Comparison of ENCODE assay signal across 29 mouse cellular contexts in the genomic region with DNA sequence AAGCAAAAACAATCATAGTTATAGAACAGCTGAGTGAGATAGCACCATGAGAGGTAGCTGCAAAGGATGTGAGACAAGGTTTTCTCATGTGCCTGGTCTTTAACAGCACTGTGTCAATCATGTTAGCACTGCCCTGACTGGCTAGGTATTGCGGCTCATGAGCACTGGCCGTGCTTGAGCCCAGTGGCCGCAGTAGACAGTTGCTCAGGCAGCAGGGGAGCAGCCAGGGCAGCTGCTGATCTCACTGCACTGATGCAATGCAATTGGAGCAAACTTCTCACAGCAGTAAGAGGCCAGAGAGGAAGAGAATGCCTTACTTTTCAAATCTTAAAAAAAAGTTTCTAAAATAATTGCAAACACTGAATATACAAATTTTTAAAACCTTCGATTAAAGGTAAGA. TPM values are rescaled to one million over a fixed set of nuclear protein-coding genes. Genes with fewer than 3 reads are reported as not detected.
A peak's percentile ranks its signal among the peaks of the same experiment; 100 is the strongest.
DNase-seq lines count a peak whose midpoint lies in the region; ATAC-seq and TF ChIP-seq lines count a peak whose summit lies in the region.
"Had no signal": no experiment of that assay in that cellular context is flagged by ENCODE, and none has a peak within 500 bp of the region (broad histone marks: within the 10 kb centered on the region; RNA-seq: fewer than 3 reads in every experiment).

No protein-coding gene starts in this region.

- no peak for TF ChIP-seq CTCF in hindbrain, postnatal 0 days (IDR thresholded peaks at IDR 0.05; ENCODE audit: low read depth)
- TF ChIP-seq CTCF in olfactory bulb, adult 2 months (IDR thresholded peaks at IDR 0.05; ENCODE audit: insufficient read depth, low read depth, low read length) = no peak

- H3K27me3 ChIP-seq in hindbrain, embryonic 16.5 days (replicated peaks; ENCODE audit: control insufficient read depth, insufficient read depth, low read length) = no peaks in the 10 kb centered on the region
- no peaks in the 10 kb centered on the region for H3K27me3 ChIP-seq in hindbrain, postnatal 0 days (ENCODE audit: insufficient read depth, low read length)
- H3K27me3 ChIP-seq: CH12.LX; embryonic facial prominence, embryonic 13.5 days; forebrain, embryonic 13.5 days; heart, embryonic 13.5 days; intestine, embryonic 15.5 days; Patski had no signal

- H3K4me3 ChIP-seq in hindbrain, embryonic 16.5 days (ENCODE audit: low read length) = no peak overlapping the region
- H3K4me3 ChIP-seq in hindbrain, postnatal 0 days (ENCODE audit: low read length) = no peak overlapping the region
- no peak overlapping the region for H3K4me3 ChIP-seq in olfactory bulb, adult 2 months (ENCODE audit: insufficient read depth, low read depth, low read length)
- H3K4me3 ChIP-seq: embryonic facial prominence, embryonic 13.5 days; forebrain, embryonic 10.5 days; forebrain, embryonic 13.5 days; heart, adult 2 months; heart, embryonic 10.5 days; heart, embryonic 13.5 days; intestine, embryonic 15.5 days had no signal

- no peak overlapping the region for H3K27ac ChIP-seq in hindbrain, embryonic 16.5 days (ENCODE audit: low read depth, low read length)
- no peak overlapping the region for H3K27ac ChIP-seq in hindbrain, postnatal 0 days
- peak overlapping the region; percentile 72 for H3K27ac ChIP-seq in olfactory bulb, adult 2 months (ENCODE audit: insufficient read depth, low read depth, low read length)
- H3K27ac ChIP-seq: embryonic facial prominence, embryonic 13.5 days; forebrain, embryonic 10.5 days; forebrain, embryonic 13.5 days; heart, adult 2 months; heart, embryonic 10.5 days; hindbrain, embryonic 14.5 days; intestine, embryonic 15.5 days had no signal

- H3K4me1 ChIP-seq in hindbrain, embryonic 16.5 days (ENCODE audit: control insufficient read depth, insufficient read depth, low read depth, low read length) = peaks cover 15% of the 10 kb centered on the region
- peaks cover 9% of the 10 kb centered on the region; the same call in 1 of the 2 replicates for H3K4me1 ChIP-seq in hindbrain, postnatal 0 days (ENCODE audit: insufficient read depth, low read length)
- H3K4me1 ChIP-seq in olfactory bulb, adult 2 months (ENCODE audit: control insufficient read depth, insufficient read depth, low read length) = peaks cover 17% of the 10 kb centered on the region

- no peak for TF ChIP-seq POLR2A in olfactory bulb, adult 2 months (IDR thresholded peaks at IDR 0.05; ENCODE audit: insufficient read depth, low read depth, low read length)

- no peaks in the 10 kb centered on the region for H3K36me3 ChIP-seq in hindbrain, embryonic 16.5 days (ENCODE audit: control insufficient read depth, insufficient read depth, low read length)
- no peaks in the 10 kb centered on the region for H3K36me3 ChIP-seq in hindbrain, postnatal 0 days (ENCODE audit: insufficient read depth, low read length)
- H3K36me3 ChIP-seq: intestine, embryonic 15.5 days had no signal

- no peaks in the 10 kb centered on the region for H3K9me3 ChIP-seq in hindbrain, embryonic 16.5 days (ENCODE audit: control insufficient read depth, low read length)
- no peaks in the 10 kb centered on the region for H3K9me3 ChIP-seq in hindbrain, postnatal 0 days (ENCODE audit: low read length)
- H3K9me3 ChIP-seq: embryonic facial prominence, embryonic 13.5 days; forebrain, embryonic 10.5 days; forebrain, embryonic 13.5 days; G1E; heart, embryonic 10.5 days; heart, embryonic 13.5 days; intestine, embryonic 15.5 days had no signal

- WGBS in hindbrain, embryonic 16.5 days = 85% methylated on average over 4 of the region's 4 CpGs
- WGBS in hindbrain, postnatal 0 days = 65% methylated on average over 4 of the region's 4 CpGs
- WGBS in olfactory bulb, adult 2 months = 39% methylated on average over 4 of the region's 4 CpGs

- peak; percentile 37 to 41 for DNase-seq in cerebellum, postnatal 10 days
- DNase-seq in cerebellum, postnatal 4 days (ENCODE audit: low spot score in 2 of 2) = no peak
- no peak for DNase-seq in hindbrain, postnatal 0 days (ENCODE audit: low spot score)
- DNase-seq: adrenal gland, adult 2 months; adrenal gland, postnatal 14 days; B cell, adult 2 months; cerebellum, adult 11-12 months; cerebellum, adult 9-11 months; gastrocnemius, postnatal 10 days; gastrocnemius, postnatal 36 days; heart, adult 2 months; heart, postnatal 14 days; heart, postnatal 4 days; kidney, adult 11 months; kidney, adult 8-10 months had no signal

- no peak overlapping the region for H3K9ac ChIP-seq in hindbrain, embryonic 16.5 days (ENCODE audit: low read depth, low read length)
- H3K9ac ChIP-seq in hindbrain, postnatal 0 days (replicated peaks; ENCODE audit: low read length) = no peak overlapping the region
- H3K9ac ChIP-seq: embryonic facial prominence, embryonic 13.5 days; forebrain, embryonic 13.5 days; hindbrain, embryonic 14.5 days; intestine, embryonic 15.5 days had no signal

- 0 out of 2 replicates have a peak, but pooled peaks have one; percentile 35 for ATAC-seq in hindbrain, embryonic 16.5 days
- ATAC-seq in hindbrain, postnatal 0 days = no peak
- ATAC-seq in activated CD4-positive, CD25-positive, alpha-beta regulatory T cell, adult 4 months = no peak
- ATAC-seq: forebrain, embryonic 13.5 days; forebrain, embryonic 16.5 days; intestine, embryonic 15.5 days; Patski had no signal

- no peak overlapping the region for H3K4me2 ChIP-seq in hindbrain, embryonic 16.5 days (ENCODE audit: low read length)
- H3K4me2 ChIP-seq in hindbrain, postnatal 0 days (ENCODE audit: low read depth, low read length) = no peak overlapping the region
- H3K4me2 ChIP-seq: embryonic facial prominence, embryonic 13.5 days; forebrain, embryonic 13.5 days; heart, embryonic 13.5 days; hindbrain, embryonic 14.5 days; intestine, embryonic 15.5 days had no signal

RNA-seq across cellular contexts. Expression of a gene that starts 16.5 kb away (rescaled TPM):
- 23.6 and 25.8 TPM in 2 replicates for polyA plus RNA-seq in hindbrain, embryonic 16.5 days (2015; fragmentation: Nextera tagmentation; extraction: Ambion mirVana)
- 99.1 and 108 TPM in 2 replicates for total RNA-seq in hindbrain, postnatal 0 days (2014; rRNA removed)
- 19.8 and 20.1 TPM in 2 replicates for polyA plus RNA-seq in hindbrain, postnatal 0 days (2015; fragmentation: Nextera tagmentation; extraction: Ambion mirVana)
- not detected in 2 replicates for polyA plus RNA-seq in olfactory bulb, adult 2 months (2012; ENCODE audit: insufficient read depth, insufficient read length, low replicate concordance, missing spikeins)
- 1 to 10 TPM; 3.7 to 4.7 TPM for polyA plus RNA-seq in activated CD4-positive, CD25-positive, alpha-beta regulatory T cell, adult 4 months (2017; shearing (Covaris generic))

Comparison
In these comparisons a context has a peak if more than half of its experiments do, and no peak if none do; other contexts are left out.
1. DNase-seq: peak in cerebellum, postnatal 10 days (2 of 2); none in cerebellum, postnatal 4 days (0 of 2) and hindbrain, postnatal 0 days (single experiment).